Mouse (Mus musculus) intestine, embryonic 14.5 days (tissue): ENCODE results near the gene Clec2l. TPM values are rescaled to one million over a fixed set of nuclear protein-coding genes. Genes with fewer than 3 reads are reported as not detected.

Experiments used
- ATAC-seq: fragments of 200-750 bp; cut with Nextera tagmentation; replicated peaks from 2 replicates; pipeline ENCODE4 v1.8.0; 2017; ENCODE audit warnings: low read depth, moderate number of reproducible peaks, moderate TSS enrichment, moderate library complexity; ENCODE audit not compliant: low FRiP score, low TSS enrichment
- DNase-seq: peaks from one replicate; pipeline ENCODE4 v3.0.0-alpha.2; 2018; ENCODE audit warnings: low spot score
- H3K27ac ChIP-seq: fragments of 300-500 bp; sonication (generic); 2 replicates; pipeline ENCODE4 v1.5.1; 2014; ENCODE audit warnings: low read depth, mild to moderate bottlenecking, control low read depth
- H3K27me3 ChIP-seq: fragments of 300-500 bp; sonication (generic); replicated peaks from 2 replicates; pipeline ENCODE4 v1.6.1; 2014; ENCODE audit warnings: low read length, control low read depth; ENCODE audit not compliant: control insufficient read depth, insufficient read depth
- H3K36me3 ChIP-seq: fragments of 300-500 bp; sonication (generic); 2 replicates; pipeline ENCODE4 v1.6.1; 2014; ENCODE audit warnings: low read length, control low read depth; ENCODE audit not compliant: control insufficient read depth, insufficient read depth
- H3K4me1 ChIP-seq: fragments of 300-500 bp; sonication (generic); replicated peaks from 2 replicates; pipeline ENCODE4 v1.6.1; 2014; ENCODE audit warnings: low read length, control low read depth, mixed read lengths; ENCODE audit not compliant: control insufficient read depth, insufficient read depth
- H3K4me2 ChIP-seq: fragments of 300-500 bp; sonication (generic); 2 replicates; pipeline ENCODE4 v1.6.1; 2014; ENCODE audit warnings: low read length
- H3K4me3 ChIP-seq: fragments of 300-500 bp; sonication (generic); 2 replicates; pipeline ENCODE4 v1.5.1; 2014; ENCODE audit warnings: low read depth, low read length, control low read depth, mixed read lengths
- H3K9ac ChIP-seq: fragments of 300-500 bp; sonication (generic); 2 replicates; pipeline ENCODE4 v1.6.1; 2014; ENCODE audit warnings: mild to moderate bottlenecking, low read length
- H3K9me3 ChIP-seq: fragments of 300-500 bp; sonication (generic); 2 replicates; pipeline ENCODE4 v1.6.1; 2016; ENCODE audit warnings: low read length, control low read depth; ENCODE audit not compliant: control insufficient read depth
- WGBS: fragments of 180-500 bp; shearing (Covaris S2); extraction: QIAGEN DNeasy Blood & Tissue Kit; methylation state at CpG from one replicate; pipeline ENCODE4 v1.1.7; 2014; 5-methylcytosine and 5-hydroxymethylcytosine counted together
- polyA plus RNA-seq: library from polyadenylated mRNA; unstranded; fragments of >200 nt; fragmentation: Nextera tagmentation; extraction: Ambion mirVana; gene quantifications from 2 replicates; pipeline ENCODE4 v1.2.1, GENCODE M21; 2014

Gene Clec2l
- polyA plus RNA-seq, 1 experiment from 2014 or later, result 1.6 TPM

GRCm38 (mm10) chr6:38632826-38633225, 30.0 kb upstream of the Clec2l start:
- no peak overlapping the region for H3K9ac ChIP-seq
- peaks cover 46% of the 10 kb centered on the region for H3K27me3 ChIP-seq
- H3K4me1 ChIP-seq, result peaks cover 14% of the 10 kb centered on the region; the same call in 1 of the 2 replicates
- no peak overlapping the region for H3K27ac ChIP-seq
- DNase-seq (no peak), ATAC-seq (no peak)
- H3K4me2 ChIP-seq, result no peak overlapping the region
- 88% methylated on average over 2 of the region's 2 CpGs for WGBS
- no peaks in the 10 kb centered on the region for H3K36me3 ChIP-seq
- no peaks in the 10 kb centered on the region for H3K9me3 ChIP-seq
- H3K4me3 ChIP-seq, result no peak overlapping the region

GRCm38 (mm10) chr6:38634461-38634860, 28.4 kb upstream of the Clec2l start:
- H3K9ac ChIP-seq, result no peak overlapping the region
- H3K27me3 ChIP-seq, result peaks cover 59% of the 10 kb centered on the region
- H3K4me3 ChIP-seq, result no peak overlapping the region
- no peak overlapping the region for H3K27ac ChIP-seq
- H3K4me1 ChIP-seq, result peaks cover 14% of the 10 kb centered on the region; the same call in 1 of the 2 replicates
- no peaks in the 10 kb centered on the region for H3K9me3 ChIP-seq
- H3K4me2 ChIP-seq, result no peak overlapping the region
- DNase-seq, result no peak
- ATAC-seq, result no peak
- 84% methylated on average over 8 of the region's 8 CpGs for WGBS
- H3K36me3 ChIP-seq, result no peaks in the 10 kb centered on the region

- Histone ChIP-seq H3K4me2 (peak overlapping the region; percentile 93), H3K9me3 (no peaks in the 10 kb centered on the region), H3K36me3 (no peaks in the 10 kb centered on the region), H3K4me1 (peaks cover 14% of the 10 kb centered on the region; the same call in 1 of the 2 replicates), H3K27me3 (peaks cover 76% of the 10 kb centered on the region), H3K27ac (no peak overlapping the region), H3K4me3 (peak overlapping the region; percentile 49), H3K9ac (peak overlapping the region; percentile 32)
- DNase-seq (peak; percentile 80), ATAC-seq (peak; percentile 78)
- WGBS, result under 1% methylated on average over 68 of the region's 72 CpGs
Measured at GRCm38 (mm10) chr6:38635941-38636851, 26.7 kb upstream of the Clec2l start.

GRCm38 (mm10) chr6:38636852-38637618, 25.8 kb upstream of the Clec2l start, which contains the start of gene Klrg2:
Gene Klrg2 (minus strand): TSS chr6:38637242.
- no peaks in the 10 kb centered on the region for H3K36me3 ChIP-seq
- H3K4me2 ChIP-seq, result peak within 1 kb of the TSS; percentile 93
- peaks cover 84% of the 10 kb centered on the region for H3K27me3 ChIP-seq
- H3K4me1 ChIP-seq, result peaks cover 14% of the 10 kb centered on the region; the same call in 1 of the 2 replicates
- peak within 1 kb of the TSS; percentile 49 for H3K4me3 ChIP-seq
- peak within 1 kb of the TSS; percentile 32 for H3K9ac ChIP-seq
- no peaks in the 10 kb centered on the region for H3K9me3 ChIP-seq
- H3K27ac ChIP-seq, result no peak within 1 kb of the TSS
- ATAC-seq, result peak; percentile 76
- 2% methylated on average over 60 of the region's 60 CpGs for WGBS
- peak; percentile 78 for DNase-seq

GRCm38 (mm10) chr6:38640401-38640800, 22.5 kb upstream of the Clec2l start:
- no peak for DNase-seq
- Histone ChIP-seq H3K4me3 (no peak overlapping the region), H3K4me1 (peaks cover 14% of the 10 kb centered on the region; the same call in 1 of the 2 replicates), H3K9me3 (no peaks in the 10 kb centered on the region), H3K9ac (no peak overlapping the region), H3K36me3 (no peaks in the 10 kb centered on the region), H3K4me2 (no peak overlapping the region), H3K27ac (no peak overlapping the region), H3K27me3 (peaks cover 68% of the 10 kb centered on the region)
- ATAC-seq, result no peak
- WGBS, result 71% methylated on average over 11 of the region's 11 CpGs

- H3K36me3 ChIP-seq, result no peaks in the 10 kb centered on the region
- DNase-seq, result no peak
- no peak overlapping the region for H3K4me3 ChIP-seq
- no peak overlapping the region for H3K9ac ChIP-seq
- peaks cover 10% of the 10 kb centered on the region; the same call in 1 of the 2 replicates for H3K4me1 ChIP-seq
- H3K27me3 ChIP-seq, result peaks cover 60% of the 10 kb centered on the region
- WGBS, result 71% methylated on average over 5 of the region's 5 CpGs
- no peak overlapping the region for H3K27ac ChIP-seq
- no peaks in the 10 kb centered on the region for H3K9me3 ChIP-seq
- ATAC-seq, result no peak
- no peak overlapping the region for H3K4me2 ChIP-seq
Measured at GRCm38 (mm10) chr6:38641228-38641627, 21.6 kb upstream of the Clec2l start.

- WGBS, result 46% methylated on average over 5 of the region's 5 CpGs
Measured at GRCm38 (mm10) chr6:38641645-38642044, 21.2 kb upstream of the Clec2l start.

GRCm38 (mm10) chr6:38642593-38642992, 20.3 kb upstream of the Clec2l start:
- no peak overlapping the region for H3K27ac ChIP-seq
- no peak overlapping the region for H3K9ac ChIP-seq
- DNase-seq (no peak), ATAC-seq (peak; percentile 61; the same call in 1 of the 2 replicates)
- no peak overlapping the region for H3K4me2 ChIP-seq
- H3K27me3 ChIP-seq, result peaks cover 47% of the 10 kb centered on the region
- H3K4me3 ChIP-seq, result no peak overlapping the region
- H3K36me3 ChIP-seq, result no peaks in the 10 kb centered on the region
- WGBS, result 49% methylated on average over 5 of the region's 5 CpGs
- peaks cover under 1% of the 10 kb centered on the region; the same call in 1 of the 2 replicates for H3K4me1 ChIP-seq
- no peaks in the 10 kb centered on the region for H3K9me3 ChIP-seq

More at GRCm38 (mm10) chr6:38641645-38642044, 21.2 kb upstream of the Clec2l start:
- DNase-seq (no peak), ATAC-seq (no peak)
- peaks cover 7% of the 10 kb centered on the region; the same call in 1 of the 2 replicates for H3K4me1 ChIP-seq
- H3K27me3 ChIP-seq, result peaks cover 57% of the 10 kb centered on the region
- H3K4me3 ChIP-seq, result no peak overlapping the region
- H3K27ac ChIP-seq, result no peak overlapping the region
- H3K36me3 ChIP-seq, result no peaks in the 10 kb centered on the region
- no peaks in the 10 kb centered on the region for H3K9me3 ChIP-seq
- no peak overlapping the region for H3K9ac ChIP-seq
- no peak overlapping the region for H3K4me2 ChIP-seq
